Mouse (Mus musculus) common myeloid progenitor, adult 5-6 weeks (primary cell): ENCODE results near the gene Lat. TPM values are rescaled to one million over a fixed set of nuclear protein-coding genes. Genes with fewer than 3 reads are reported as not detected.
A peak's percentile ranks its signal among the peaks of the same experiment; 100 is the strongest.
"Not testable (repeated sequence)": the region's sequence is repeated elsewhere in the genome, so short reads cannot be mapped to it uniquely, and the experiment has no call there.

Experiments
- ATAC-seq: replicated peaks from 2 replicates; pipeline ENCODE4 v1.8.0; 2016; ENCODE audit warnings: low read depth, mild to moderate bottlenecking, moderate TSS enrichment, inconsistent platforms; ENCODE audit not compliant: poor library complexity, severe bottlenecking
- total RNA-seq: library from RNA; stranded (forward); fragments of 200-1000, 187-1606 nt; gene quantifications from 2 replicates; pipeline ENCODE4 v1.2.3, GENCODE M21; 2017

The Lat gene
- total RNA-seq, 1 experiment from 2014 or later: 16.4 TPM

DNA sequence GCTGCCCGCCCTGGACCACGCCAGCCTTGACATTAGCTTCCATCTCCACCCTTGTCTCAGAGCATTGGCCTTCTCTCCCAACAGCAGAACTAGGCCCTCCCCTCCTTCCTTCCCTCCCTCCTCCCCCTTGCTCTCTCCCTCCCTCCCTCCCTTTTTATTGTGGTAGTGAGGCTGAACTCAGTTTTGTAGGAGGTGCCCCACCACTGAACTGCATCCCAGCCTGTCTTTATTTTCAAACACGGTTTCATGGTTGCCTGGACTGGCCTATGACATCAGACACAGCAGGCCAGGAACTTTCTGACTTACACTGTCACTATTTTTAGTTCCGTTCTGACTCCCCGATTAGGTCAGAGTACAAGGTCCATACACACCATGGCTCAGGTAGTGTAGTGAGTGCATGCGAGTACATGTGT is 29.2 kb downstream of the Lat start:
- ATAC-seq: peak; percentile 35

DNA sequence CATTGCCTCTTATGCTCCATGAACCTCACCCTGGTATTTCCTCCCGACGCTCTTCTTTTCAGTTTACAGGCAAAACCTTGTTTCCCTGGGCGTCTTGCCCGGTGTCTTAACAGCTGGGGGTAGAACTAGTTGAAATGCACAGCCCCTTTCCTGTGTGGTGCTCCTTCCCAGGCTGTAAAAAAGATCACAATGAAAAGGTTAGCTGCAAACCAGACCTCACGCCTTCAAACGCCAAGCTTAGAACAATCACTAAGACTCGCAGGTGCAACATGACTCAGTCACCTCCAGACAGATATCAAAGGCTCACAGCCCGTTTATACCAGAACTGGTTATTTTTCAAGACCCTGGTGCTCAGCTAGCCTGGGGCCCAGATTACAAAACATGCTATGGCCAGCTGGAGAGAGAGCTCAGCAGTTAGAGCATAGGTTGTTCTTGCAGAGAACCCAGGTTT is 29.8 kb downstream of the Lat start:
- ATAC-seq: no peak

DNA sequence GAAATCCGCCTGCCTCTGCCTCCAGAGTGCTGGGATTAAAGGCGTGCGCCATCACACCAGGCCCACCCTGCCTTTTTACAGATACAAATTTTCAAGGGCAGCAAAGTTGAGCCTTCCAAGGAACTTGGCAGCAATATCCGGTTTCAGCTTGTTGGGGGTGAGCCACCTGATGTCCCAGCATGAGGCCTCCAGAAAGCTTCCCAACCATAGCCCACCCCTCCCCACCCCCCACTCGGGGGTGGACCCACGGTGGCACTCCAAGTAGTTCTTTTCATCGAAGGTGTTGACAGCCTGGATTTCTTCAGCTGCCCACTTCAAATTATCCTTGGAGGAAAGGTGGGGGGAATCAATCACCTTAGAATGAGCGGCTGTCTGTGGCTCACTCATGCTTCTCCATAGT is 30.5 kb downstream of the Lat start:
- no peak for ATAC-seq

DNA sequence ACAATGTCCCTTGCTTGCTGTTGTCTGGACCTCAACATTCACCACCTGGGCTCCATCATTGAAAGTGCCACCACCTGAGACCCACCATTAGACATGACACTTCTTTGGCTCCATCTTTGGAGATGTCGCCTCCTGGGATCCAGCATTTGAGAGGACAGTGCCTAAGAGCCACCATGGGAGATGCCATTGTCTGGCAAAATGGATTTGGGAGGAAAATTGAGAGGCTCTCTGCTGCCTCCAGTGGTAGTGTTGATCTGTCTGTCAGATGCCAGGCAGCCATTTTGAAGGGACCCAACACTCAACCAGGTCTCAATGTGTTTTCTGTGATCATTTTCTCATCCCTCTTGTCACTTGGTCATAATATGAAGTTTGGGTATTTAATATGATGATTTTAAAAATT is 33.8 kb downstream of the Lat start:
- peak; percentile 47; the same call in 1 of the 2 replicates for ATAC-seq

DNA sequence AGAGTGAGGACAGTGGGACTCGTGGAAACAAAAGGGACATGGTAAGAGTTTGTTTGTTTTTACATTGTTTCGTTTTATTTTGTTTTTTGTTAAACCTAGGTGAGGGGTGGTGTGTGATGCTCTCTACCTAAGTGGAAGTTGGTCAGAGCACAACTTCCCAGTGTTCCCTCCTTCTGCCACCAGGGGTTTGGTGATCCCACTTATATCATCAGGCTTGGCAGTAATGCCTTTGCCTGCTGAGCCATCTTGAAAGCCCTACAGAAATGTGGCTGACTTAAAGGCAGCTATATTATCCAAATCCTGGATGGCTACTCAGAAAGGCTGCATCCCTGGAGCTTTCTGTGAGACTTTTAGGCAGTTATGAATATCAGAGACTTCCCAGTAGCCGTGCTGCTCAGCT is 36.7 kb downstream of the Lat start:
- ATAC-seq: no peak

DNA sequence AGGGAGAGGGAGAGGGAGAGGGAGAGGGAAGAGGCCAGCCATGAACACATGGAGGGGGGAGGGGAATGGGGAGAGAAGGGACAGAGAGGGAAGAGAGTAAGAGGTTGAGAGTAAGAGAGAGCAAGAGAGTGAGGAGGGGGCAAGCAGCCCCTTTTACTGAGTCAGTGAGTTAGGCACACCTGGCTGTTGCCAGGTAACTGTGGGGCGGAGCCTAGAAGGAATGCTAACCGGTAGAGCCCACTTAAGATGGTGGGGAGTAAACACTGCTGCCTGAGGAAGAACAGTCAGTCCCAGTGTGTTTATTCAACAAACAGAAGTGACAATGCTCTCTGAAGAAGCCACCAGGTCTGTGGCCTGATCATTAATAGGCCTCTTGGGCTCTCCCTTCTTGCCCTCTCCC is 38.7 kb downstream of the Lat start:
- ATAC-seq: no peak

- peak; percentile 52; the same call in 1 of the 2 replicates for ATAC-seq
These were observed 39.3 kb downstream of the Lat start for GRCm38 (mm10) chr7:126329907-126330645.

GRCm38 (mm10) chr7:126328848-126329247 is 40.5 kb downstream of the Lat start:
- not testable (repeated sequence) for ATAC-seq

DNA sequence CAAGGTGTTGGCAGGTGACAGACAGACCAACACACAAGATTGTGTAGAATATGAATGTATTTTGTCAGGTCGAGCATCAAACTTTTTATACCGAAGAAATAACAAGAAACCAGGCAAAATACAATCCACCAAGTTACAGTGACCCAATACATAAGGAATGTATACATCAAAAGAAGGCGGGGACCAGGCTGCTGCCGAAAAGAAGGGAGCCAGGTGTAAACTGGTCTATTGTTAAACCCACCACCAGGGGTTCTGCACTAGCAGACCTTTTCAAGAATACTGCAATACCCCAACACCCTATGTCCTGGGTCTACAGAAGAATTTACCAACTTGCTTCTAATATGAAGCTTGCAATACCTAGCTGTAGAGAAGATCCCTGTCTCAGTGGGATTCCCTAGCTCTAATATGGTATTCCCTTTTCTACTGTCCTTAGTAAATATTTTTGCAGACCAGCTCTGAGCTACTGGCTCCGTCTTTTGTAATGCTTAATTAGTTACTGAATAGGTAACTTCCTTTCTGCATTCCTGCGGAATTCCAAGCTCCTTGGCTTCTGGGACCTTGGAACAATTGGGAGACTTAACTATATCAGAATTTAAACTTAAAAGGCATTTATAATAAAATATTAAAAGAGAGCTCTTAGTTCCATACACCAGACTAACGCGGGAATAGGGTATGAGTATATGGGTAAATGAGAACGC is 43.6 kb downstream of the Lat start:
- ATAC-seq: not testable (repeated sequence)

DNA sequence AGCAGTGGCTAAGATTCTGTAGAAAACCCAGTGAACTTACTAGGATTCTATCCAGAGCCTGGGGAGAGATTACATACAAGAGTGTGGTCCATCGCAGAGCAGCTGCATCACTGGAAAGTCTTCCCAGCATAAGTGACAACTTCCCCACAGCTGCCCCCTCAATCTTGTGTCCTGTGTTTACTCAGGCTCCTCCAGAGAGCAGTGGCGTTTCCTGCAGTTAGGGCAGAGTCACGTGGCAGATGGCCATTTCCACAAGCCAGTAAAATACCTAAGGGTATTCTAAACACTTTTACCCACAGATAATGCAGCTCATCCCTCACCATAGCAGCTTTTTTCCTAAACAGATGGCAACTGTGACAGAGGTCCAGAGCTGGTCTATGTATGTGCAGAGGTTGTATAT is 44.6 kb downstream of the Lat start:
- no peak for ATAC-seq

GRCm38 (mm10) chr7:126323729-126324128 is 45.6 kb downstream of the Lat start:
- peak; percentile 92 for ATAC-seq

DNA sequence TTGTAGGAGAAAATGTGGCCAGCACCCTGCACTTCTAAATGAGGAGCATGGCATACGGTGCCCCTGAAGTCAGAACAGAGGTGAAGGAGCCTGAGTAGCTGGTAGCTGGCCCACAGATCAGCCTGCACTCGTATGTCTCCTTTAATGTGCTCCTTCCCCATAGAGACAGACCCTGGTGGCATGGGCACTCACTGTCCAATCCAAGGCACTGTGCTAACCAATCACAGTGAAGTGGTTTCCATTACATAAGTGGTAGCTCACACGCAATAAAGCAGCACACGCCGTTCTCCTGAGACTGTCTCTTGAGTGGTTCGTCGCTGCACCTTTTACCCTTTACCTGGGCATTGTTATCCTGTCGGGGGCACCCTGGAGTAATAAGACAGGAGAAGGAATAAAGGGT is 55.1 kb downstream of the Lat start:
- peak; percentile 69 for ATAC-seq

Other genes with a start within 250 kb of the Lat start
- gene Xpo6, start 169.1 kb downstream of the Lat start, total RNA-seq: 61.5 and 76.0 TPM in 2 replicates
- 5.2 and 5.7 TPM in 2 replicates for gene Sbk1, start 97.0 kb downstream of the Lat start, total RNA-seq
- gene Spns1, start 7.9 kb upstream of the Lat start, total RNA-seq: 5.6 and 11.3 TPM in 2 replicates
- gene Nfatc2ip, start 27.2 kb upstream of the Lat start, total RNA-seq: 18.2 and 24.4 TPM in 2 replicates
- gene Cd19, start 45.3 kb upstream of the Lat start, total RNA-seq: 0.32 TPM in 1 of 2 replicates, not detected in the other
- 22.5 and 23.1 TPM in 2 replicates for gene Rabep2, start 59.2 kb upstream of the Lat start, total RNA-seq
- gene Atp2a1, start 93.5 kb upstream of the Lat start, total RNA-seq: 0.41 TPM in 1 of 2 replicates, not detected in the other
- 16.6 and 17.3 TPM in 2 replicates for gene Sh2b1, start 105.9 kb upstream of the Lat start, total RNA-seq
- 92.3 and 108 TPM in 2 replicates for gene Tufm, start 117.8 kb upstream of the Lat start, total RNA-seq
- 37.0 and 51.1 TPM in 2 replicates for gene Atxn2l, start 133.9 kb upstream of the Lat start, total RNA-seq
- gene Eif3c, start 196.8 kb upstream of the Lat start, total RNA-seq: 231 and 257 TPM in 2 replicates
- 5.7 and 6.5 TPM in 2 replicates for gene Apobr, start 215.4 kb upstream of the Lat start, total RNA-seq
- gene Cln3, start 216.2 kb upstream of the Lat start, total RNA-seq: 18.1 and 21.2 TPM in 2 replicates
- 0.23 TPM in 1 of 2 replicates, not detected in the other for gene Il27, start 225.4 kb upstream of the Lat start, total RNA-seq